Mouse (Mus musculus) heart, postnatal 25 days (tissue): ENCODE results near the gene Pdx1. TPM values are rescaled to one million over a fixed set of nuclear protein-coding genes. Genes with fewer than 3 reads are reported as not detected.

Source experiments
- DNase-seq: peaks from one replicate; pipeline ENCODE4 v3.0.0; 2022; ENCODE audit warnings: low spot score
- intact Hi-C: fragments of 180-260 bp; cut with DNase I; formaldehyde crosslinking; loops from one replicate; pipeline ENCODE4 v1.15.1; 2025
- total RNA-seq, 2 experiments: library from RNA; stranded (reverse); gene quantifications; 2 replicates each; pipeline ENCODE4 v1.2.3; 2021

Gene Pdx1
- total RNA-seq, 2 experiments from 2014 or later = not detected

- no peak for DNase-seq
- intact Hi-C loops = no loop called here
Measured at GRCm38 (mm10) chr5:147276701-147277546, 7.2 kb downstream of the Pdx1 start.

- intact Hi-C loops = no loop called here
- DNase-seq = no peak
Measured at GRCm38 (mm10) chr5:147277547-147277925, 7.8 kb downstream of the Pdx1 start.

- intact Hi-C loops = no loop called here
Measured at GRCm38 (mm10) chr5:147284365-147284764, 14.6 kb downstream of the Pdx1 start.

GRCm38 (mm10) chr5:147291764-147292505, 22.2 kb downstream of the Pdx1 start:
- no peak for DNase-seq
- intact Hi-C loops = no loop called here

More at GRCm38 (mm10) chr5:147284365-147284764, 14.6 kb downstream of the Pdx1 start:
- no peak for DNase-seq

GRCm38 (mm10) chr5:147292506-147293120, 22.9 kb downstream of the Pdx1 start:
- DNase-seq = no peak
- intact Hi-C loops = no loop called here

- DNase-seq = no peak
- intact Hi-C loops = no loop called here
Measured at GRCm38 (mm10) chr5:147293127-147293910, 23.6 kb downstream of the Pdx1 start.

GRCm38 (mm10) chr5:147294121-147294520, 24.4 kb downstream of the Pdx1 start:
- no peak for DNase-seq
- intact Hi-C loops = no loop called here

- intact Hi-C loops = no loop called here
- DNase-seq = no peak
Measured at GRCm38 (mm10) chr5:147297249-147297648, 27.5 kb downstream of the Pdx1 start.

- intact Hi-C loops = no loop called here
- no peak for DNase-seq
Measured at GRCm38 (mm10) chr5:147299255-147300000, 29.7 kb downstream of the Pdx1 start.

GRCm38 (mm10) chr5:147300001-147300363, 30.2 kb downstream of the Pdx1 start:
- no peak for DNase-seq
- intact Hi-C loops = no loop called here

GRCm38 (mm10) chr5:147300917-147301780, 31.4 kb downstream of the Pdx1 start:
- no peak for DNase-seq
- intact Hi-C loops = no loop called here

GRCm38 (mm10) chr5:147301781-147302070, 32.0 kb downstream of the Pdx1 start:
- intact Hi-C loops = no loop called here
- DNase-seq = no peak

- no peak for DNase-seq
- intact Hi-C loops = no loop called here
Measured at GRCm38 (mm10) chr5:147302141-147302540, 32.4 kb downstream of the Pdx1 start.

- no peak for DNase-seq
- intact Hi-C loops = no loop called here
Measured at GRCm38 (mm10) chr5:147302746-147303400, 33.1 kb downstream of the Pdx1 start.

- intact Hi-C loops = no loop called here
- DNase-seq = no peak
Measured at GRCm38 (mm10) chr5:147304276-147305155, 34.8 kb downstream of the Pdx1 start.

- intact Hi-C loops = no loop called here
- no peak for DNase-seq
Measured at GRCm38 (mm10) chr5:147305166-147305565, 35.4 kb downstream of the Pdx1 start.
